Mouse (Mus musculus): ENCODE measurements at regions not wholly inside any gene's neighbourhood (a gene's known extent, or its start where the extent isn't known, plus 50 kb on each side); places are given as distances from the start of the nearest gene placed in this dataset.

DNA sequence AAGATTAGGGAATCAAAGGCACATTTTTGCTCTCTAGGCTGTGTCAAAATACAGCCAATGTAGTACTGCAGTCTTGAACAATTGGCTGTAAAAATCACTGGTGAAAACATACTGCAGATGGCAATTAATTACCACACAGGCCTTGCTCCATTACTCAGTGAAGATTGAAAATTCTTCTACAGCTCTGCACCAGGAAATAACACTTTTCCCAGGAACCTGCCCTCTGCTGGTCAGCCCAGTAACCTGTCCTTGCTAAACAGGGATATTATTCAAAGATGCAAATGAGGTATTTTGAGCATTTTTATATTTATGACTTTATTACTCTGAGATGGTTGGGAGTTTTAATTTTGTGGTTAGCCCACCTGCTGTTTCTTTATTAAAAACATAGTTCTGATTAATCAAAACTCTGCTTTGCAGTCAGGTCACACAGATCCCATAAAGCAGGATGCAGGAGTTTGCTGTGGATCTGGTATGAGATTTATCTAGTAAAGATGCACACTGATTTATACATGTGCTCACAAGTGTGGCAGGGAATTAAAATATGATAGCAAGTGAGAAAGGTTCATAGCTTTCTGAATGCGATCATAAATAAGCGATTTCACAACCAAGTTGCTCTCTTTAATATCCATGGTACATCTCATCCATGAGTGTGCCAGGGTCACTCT is 815.3 kb upstream of the Ghitm start:
- no peak overlapping the region for H3K4me3 ChIP-seq (replicated peaks)
- no peaks in the 10 kb centered on the region for H3K36me3 ChIP-seq (replicated peaks)
- peak; percentile 55 for ATAC-seq (ENCODE audit: low FRiP score)
- no peaks in the 10 kb centered on the region for H3K27me3 ChIP-seq
- H3K4me2 ChIP-seq = no peak overlapping the region
- no peaks in the 10 kb centered on the region for H3K9me3 ChIP-seq
- no peaks in the 10 kb centered on the region for H3K4me1 ChIP-seq
- WGBS = 94% methylated on average over 2 of the region's 2 CpGs
- no peak overlapping the region for H3K9ac ChIP-seq
- H3K27ac ChIP-seq = no peak overlapping the region
